Mouse (Mus musculus): ENCODE measurements around the gene Ftcd. TPM values are rescaled to one million over a fixed set of nuclear protein-coding genes. Genes with fewer than 3 reads are reported as not detected.

The Ftcd gene
- polyA plus RNA-seq, 1 experiment, result 0.24 TPM

- no peak for DNase-seq
- WGBS, result 93% methylated on average over 8 of the region's 8 CpGs
- Histone ChIP-seq H3K4me3 (replicated peaks; ENCODE audit: extremely low read depth, low read depth, low read length) (no peak overlapping the region), H3K4me1 (ENCODE audit: control insufficient read depth, insufficient read depth, low read length) (no peaks in the 10 kb centered on the region)
- TF ChIP-seq POLR2A (IDR thresholded peaks at IDR 0.05; ENCODE audit: borderline replicate concordance, extremely low read depth, low read depth, low read length), result no peak
- TF ChIP-seq CTCF (IDR thresholded peaks at IDR 0.05; ENCODE audit: insufficient read depth, low read length), result no peak
Observed at GRCm38 (mm10) chr10:76548218-76548617, 27.2 kb upstream of the Ftcd start.

DNA sequence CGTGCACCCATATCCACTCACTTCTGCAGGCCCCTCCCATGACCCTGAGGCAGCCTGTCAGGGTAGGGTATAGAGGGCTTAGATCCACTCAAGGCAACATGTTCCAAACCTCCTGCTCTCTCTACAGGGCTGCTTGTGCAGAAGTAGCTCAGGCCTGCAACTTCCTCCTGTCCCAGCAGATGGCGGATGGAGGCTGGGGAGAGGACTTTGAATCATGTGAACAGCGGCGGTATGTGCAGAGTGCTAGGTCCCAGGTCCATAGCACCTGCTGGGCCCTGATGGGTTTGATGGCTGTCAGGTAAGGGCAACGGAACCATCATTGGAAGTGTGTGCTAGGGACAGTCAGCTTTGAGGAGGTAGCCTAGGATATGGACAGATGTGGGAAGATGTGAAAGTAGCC is 25.0 kb upstream of the Ftcd start:
- DNase-seq, result no peak
- no peak overlapping the region for H3K4me3 ChIP-seq (replicated peaks; ENCODE audit: extremely low read depth, low read depth, low read length)
- no peak for TF ChIP-seq POLR2A (IDR thresholded peaks at IDR 0.05; ENCODE audit: borderline replicate concordance, extremely low read depth, low read depth, low read length)
- TF ChIP-seq CTCF (IDR thresholded peaks at IDR 0.05; ENCODE audit: insufficient read depth, low read length), result peak; percentile 21; the same call in 1 of the 2 replicates
- WGBS, result 94% methylated on average over 5 of the region's 5 CpGs
- no peaks in the 10 kb centered on the region for H3K4me1 ChIP-seq (ENCODE audit: control insufficient read depth, insufficient read depth, low read length)

- DNase-seq, result no peak
- no peak for TF ChIP-seq CTCF (IDR thresholded peaks at IDR 0.05; ENCODE audit: insufficient read depth, low read length)
- TF ChIP-seq POLR2A (IDR thresholded peaks at IDR 0.05; ENCODE audit: borderline replicate concordance, extremely low read depth, low read depth, low read length), result no peak
- no peak overlapping the region for H3K4me3 ChIP-seq (replicated peaks; ENCODE audit: extremely low read depth, low read depth, low read length)
- WGBS, result 72% methylated on average over 3 of the region's 3 CpGs
- H3K4me1 ChIP-seq (ENCODE audit: control insufficient read depth, insufficient read depth, low read length), result no peaks in the 10 kb centered on the region
Observed at GRCm38 (mm10) chr10:76551556-76551955, 23.9 kb upstream of the Ftcd start.

- no peaks in the 10 kb centered on the region for H3K4me1 ChIP-seq (ENCODE audit: control insufficient read depth, insufficient read depth, low read length)
- no peak overlapping the region for H3K4me3 ChIP-seq (replicated peaks; ENCODE audit: extremely low read depth, low read depth, low read length)
- 78% methylated on average over 5 of the region's 5 CpGs for WGBS
- DNase-seq, result no peak
- TF ChIP-seq CTCF (IDR thresholded peaks at IDR 0.05; ENCODE audit: insufficient read depth, low read length), result no peak
- no peak for TF ChIP-seq POLR2A (IDR thresholded peaks at IDR 0.05; ENCODE audit: borderline replicate concordance, extremely low read depth, low read depth, low read length)
Observed at GRCm38 (mm10) chr10:76554061-76554460, 21.4 kb upstream of the Ftcd start.

DNA sequence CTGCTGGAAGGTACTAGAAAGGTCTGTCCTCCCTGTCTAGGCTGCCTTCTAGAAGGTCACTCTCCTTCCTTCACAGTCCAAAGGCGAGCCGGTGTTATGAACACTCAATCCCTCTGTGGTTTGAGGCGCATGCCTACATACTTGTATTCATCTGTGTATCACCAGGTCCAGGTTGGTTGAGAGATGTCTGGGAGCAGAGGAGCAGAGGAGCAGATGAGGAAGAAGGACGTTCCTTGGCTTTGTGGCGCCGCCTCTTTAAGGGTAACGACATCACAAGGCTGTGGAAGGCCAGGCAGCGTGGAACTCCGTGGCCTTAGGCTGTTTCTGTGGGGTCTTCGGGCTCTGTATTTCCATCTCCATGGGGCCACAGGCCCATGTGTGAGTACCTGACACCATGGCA is 13.5 kb upstream of the Ftcd start, which contains the start of gene Spatc1l:
Spatc1l (plus strand) TSS at position 301 of the 400 bp plus-strand sequence.
- TF ChIP-seq CTCF (IDR thresholded peaks at IDR 0.05; ENCODE audit: insufficient read depth, low read length) (no peak), POLR2A (IDR thresholded peaks at IDR 0.05; ENCODE audit: borderline replicate concordance, extremely low read depth, low read depth, low read length) (no peak)
- no peak for DNase-seq
- Histone ChIP-seq H3K4me3 (replicated peaks; ENCODE audit: extremely low read depth, low read depth, low read length) (no peak within 1 kb of the TSS), H3K4me1 (ENCODE audit: control insufficient read depth, insufficient read depth, low read length) (no peaks in the 10 kb centered on the region)
- 87% methylated on average over 10 of the region's 10 CpGs for WGBS

GRCm38 (mm10) chr10:76569996-76570685 is 5.3 kb upstream of the Ftcd start:
- no peak for DNase-seq
- 89% methylated on average over 22 of the region's 22 CpGs for WGBS

GRCm38 (mm10) chr10:76571070-76571469 is 4.4 kb upstream of the Ftcd start:
- Histone ChIP-seq H3K4me1 (ENCODE audit: control insufficient read depth, insufficient read depth, low read length) (no peaks in the 10 kb centered on the region), H3K4me3 (replicated peaks; ENCODE audit: extremely low read depth, low read depth, low read length) (no peak overlapping the region)
- DNase-seq, result no peak
- no peak for TF ChIP-seq CTCF (IDR thresholded peaks at IDR 0.05; ENCODE audit: insufficient read depth, low read length)
- TF ChIP-seq POLR2A (IDR thresholded peaks at IDR 0.05; ENCODE audit: borderline replicate concordance, extremely low read depth, low read depth, low read length), result no peak
- WGBS, result 67% methylated on average over 2 of the region's 2 CpGs

More at GRCm38 (mm10) chr10:76569996-76570685, 5.3 kb upstream of the Ftcd start:
- no peak for TF ChIP-seq CTCF (IDR thresholded peaks at IDR 0.05; ENCODE audit: insufficient read depth, low read length)
- no peak for TF ChIP-seq POLR2A (IDR thresholded peaks at IDR 0.05; ENCODE audit: borderline replicate concordance, extremely low read depth, low read depth, low read length)
- no peak overlapping the region for H3K4me3 ChIP-seq (replicated peaks; ENCODE audit: extremely low read depth, low read depth, low read length)
- no peaks in the 10 kb centered on the region for H3K4me1 ChIP-seq (ENCODE audit: control insufficient read depth, insufficient read depth, low read length)

GRCm38 (mm10) chr10:76572151-76572550 is 3.3 kb upstream of the Ftcd start:
- DNase-seq, result no peak
- no peak for TF ChIP-seq POLR2A (IDR thresholded peaks at IDR 0.05; ENCODE audit: borderline replicate concordance, extremely low read depth, low read depth, low read length)
- no peak for TF ChIP-seq CTCF (IDR thresholded peaks at IDR 0.05; ENCODE audit: insufficient read depth, low read length)
- 86% methylated on average over 3 of the region's 3 CpGs for WGBS
- Histone ChIP-seq H3K4me3 (replicated peaks; ENCODE audit: extremely low read depth, low read depth, low read length) (no peak overlapping the region), H3K4me1 (ENCODE audit: control insufficient read depth, insufficient read depth, low read length) (no peaks in the 10 kb centered on the region)

- Histone ChIP-seq H3K4me3 (replicated peaks; ENCODE audit: extremely low read depth, low read depth, low read length) (no peak overlapping the region), H3K4me1 (ENCODE audit: control insufficient read depth, insufficient read depth, low read length) (no peaks in the 10 kb centered on the region)
- TF ChIP-seq POLR2A (IDR thresholded peaks at IDR 0.05; ENCODE audit: borderline replicate concordance, extremely low read depth, low read depth, low read length) (no peak), CTCF (IDR thresholded peaks at IDR 0.05; ENCODE audit: insufficient read depth, low read length) (no peak)
- DNase-seq, result no peak
- WGBS, result 64% methylated on average over 7 of the region's 7 CpGs
Observed at GRCm38 (mm10) chr10:76576920-76577319, 1.5 kb downstream of the Ftcd start.

DNA sequence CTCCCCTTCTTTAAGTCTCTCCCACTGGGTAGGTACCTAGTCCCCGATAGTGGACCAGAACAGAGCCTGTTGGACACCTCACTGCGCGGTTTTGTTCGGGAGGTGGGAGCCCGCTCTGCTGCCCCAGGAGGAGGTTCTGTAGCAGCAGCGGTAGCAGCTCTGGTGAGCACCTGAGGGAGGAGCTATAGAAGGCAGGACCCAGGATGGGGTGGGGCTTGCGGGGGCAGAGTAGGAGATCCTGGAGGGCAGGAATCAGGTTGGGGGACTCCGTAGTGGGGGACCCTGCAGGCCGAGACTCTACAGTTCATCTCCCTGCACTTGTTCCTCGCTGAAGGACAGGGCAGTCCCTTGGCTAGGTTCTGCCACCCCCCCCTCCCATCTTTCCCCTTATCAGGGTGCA is 8.7 kb downstream of the Ftcd start:
- TF ChIP-seq POLR2A (IDR thresholded peaks at IDR 0.05; ENCODE audit: borderline replicate concordance, extremely low read depth, low read depth, low read length) (no peak), CTCF (IDR thresholded peaks at IDR 0.05; ENCODE audit: insufficient read depth, low read length) (no peak)
- Histone ChIP-seq H3K4me1 (ENCODE audit: control insufficient read depth, insufficient read depth, low read length) (no peaks in the 10 kb centered on the region), H3K4me3 (replicated peaks; ENCODE audit: extremely low read depth, low read depth, low read length) (no peak overlapping the region)
- WGBS, result 27% methylated on average over 10 of the region's 10 CpGs
- DNase-seq, result no peak

All from lung, adult 2 months (tissue).